Mouse (Mus musculus) ES-CJ7 (cell line): ENCODE data around the gene Upk3b.
"Not testable (repeated sequence)": the region's sequence is repeated elsewhere in the genome, so short reads cannot be mapped to it uniquely, and the experiment has no call there.

Experiments used
- DNase-seq: peaks from one replicate; pipeline ENCODE4 v3.0.0; 2011; ENCODE audit warnings: low read depth, low spot score

Upk3b gene

GRCm38 (mm10) chr5:136035285-136035684, 3.0 kb upstream of the Upk3b start:
- no peak for DNase-seq

DNA sequence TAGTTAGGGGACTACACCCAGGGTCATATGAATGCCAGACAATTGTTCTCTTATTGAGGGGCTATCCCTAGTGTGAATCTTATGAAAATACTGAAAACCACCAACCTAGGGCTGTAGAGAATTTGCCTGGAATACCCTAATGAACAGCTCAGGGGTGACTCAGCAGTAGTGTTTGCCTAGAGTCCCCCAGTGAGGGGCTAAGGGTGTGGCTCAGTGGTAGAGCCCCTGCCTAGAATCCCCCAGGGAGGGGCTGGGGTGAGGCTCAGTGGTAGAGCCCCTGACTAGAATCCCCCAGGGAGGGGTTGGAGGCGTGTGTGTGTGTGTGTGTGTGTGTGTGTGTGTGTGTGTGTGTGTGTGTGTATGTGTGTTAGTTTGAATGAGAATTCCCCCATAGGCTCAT, 1.6 kb upstream of the Upk3b start:
- DNase-seq, result no peak

- peak; percentile 64 for DNase-seq
These were observed 1.9 kb downstream of the Upk3b start for GRCm38 (mm10) chr5:136040210-136040609.

DNA sequence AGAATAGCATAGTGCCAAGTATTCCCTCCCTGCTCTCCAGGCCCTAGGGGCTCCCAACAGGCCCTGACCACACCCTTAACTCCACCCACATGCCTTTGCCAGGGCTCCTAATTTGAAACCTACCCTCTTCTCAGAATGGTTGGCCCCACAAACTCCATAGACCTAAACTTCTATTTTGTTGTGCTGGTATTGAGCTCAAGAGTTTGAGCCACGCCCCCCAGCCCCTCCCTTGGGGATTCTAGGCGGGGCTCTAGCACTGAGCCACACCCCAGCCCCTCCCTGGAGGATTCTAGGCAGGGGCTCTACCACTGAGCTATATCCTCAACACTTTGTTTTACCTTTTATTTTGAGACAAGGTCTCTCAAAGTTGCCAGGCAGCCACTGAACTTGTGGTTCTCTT, 3.0 kb downstream of the Upk3b start:
- peak; percentile 87 for DNase-seq

GRCm38 (mm10) chr5:136041666-136042065, 3.4 kb downstream of the Upk3b start:
- DNase-seq, result peak; percentile 85

GRCm38 (mm10) chr5:136044865-136045264, 6.6 kb downstream of the Upk3b start:
- DNase-seq, result peak; percentile 65

DNA sequence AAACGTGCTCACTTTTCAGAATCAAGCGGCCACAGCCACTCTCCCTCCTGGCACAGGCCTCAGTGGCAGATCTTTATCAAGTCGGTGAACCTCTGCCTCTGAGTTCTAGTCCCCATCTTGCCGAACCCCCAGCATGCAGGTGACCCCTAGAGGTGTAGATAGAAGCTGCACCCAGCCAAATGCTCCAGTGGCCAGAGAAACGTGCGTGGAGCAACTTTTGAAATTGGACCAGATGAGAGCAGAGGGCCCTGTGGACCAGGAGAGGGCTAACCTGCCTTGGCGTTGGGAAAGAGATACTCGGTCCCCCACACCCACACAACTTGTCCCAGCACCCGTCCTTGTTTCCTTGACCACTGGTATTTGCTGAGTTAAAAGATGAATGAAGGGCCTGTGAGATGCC, 7.1 kb downstream of the Upk3b start:
- peak; percentile 75 for DNase-seq

DNA sequence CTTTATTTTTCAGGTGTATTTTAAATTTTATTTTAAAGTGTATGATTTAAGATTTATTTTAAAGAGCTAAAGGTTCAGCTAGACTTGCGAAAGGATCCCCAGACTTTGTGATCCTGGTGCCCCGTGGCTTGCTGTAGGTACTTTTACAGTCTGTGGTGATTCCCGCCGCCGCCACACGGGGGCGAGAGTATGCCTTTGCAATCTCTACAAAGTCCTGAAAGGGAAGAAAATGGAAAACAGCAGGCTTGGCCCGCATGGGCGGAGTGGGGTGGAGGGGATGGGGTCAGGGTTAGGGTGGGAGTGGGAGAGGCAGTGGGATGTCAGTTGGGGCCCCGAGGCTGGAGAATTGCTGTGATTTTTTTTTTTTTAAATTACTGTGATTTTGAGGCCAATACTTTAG, 7.7 kb downstream of the Upk3b start:
- DNase-seq, result peak; percentile 91

- not testable (repeated sequence) for DNase-seq
These were observed 10.2 kb downstream of the Upk3b start for GRCm38 (mm10) chr5:136048541-136048940.

DNA sequence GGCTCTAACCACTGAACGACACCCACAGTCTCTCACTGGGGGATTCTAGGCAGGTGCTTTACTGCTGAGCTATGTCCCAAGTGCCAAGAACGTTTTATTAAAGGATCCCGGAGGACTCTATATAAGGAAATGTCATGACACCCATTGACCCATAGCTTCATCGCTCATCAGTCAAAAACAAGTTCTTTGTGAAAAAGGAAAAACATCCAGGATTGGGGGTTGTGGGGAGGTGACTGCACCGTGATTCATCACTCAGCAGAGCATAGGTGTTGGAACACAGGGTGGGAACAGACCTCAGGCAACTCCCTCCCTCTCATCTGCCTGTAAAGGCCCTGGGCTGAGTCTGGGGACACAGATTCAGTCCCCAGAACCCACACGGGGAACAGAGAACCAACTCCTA, 11.6 kb downstream of the Upk3b start:
- no peak for DNase-seq

GRCm38 (mm10) chr5:136051231-136052085, 13.2 kb downstream of the Upk3b start:
- DNase-seq, result no peak

- peak; percentile 63 for DNase-seq
These were observed 14.8 kb downstream of the Upk3b start for GRCm38 (mm10) chr5:136052861-136053655.

GRCm38 (mm10) chr5:136054301-136055077, 16.2 kb downstream of the Upk3b start, which contains the start of gene Upk3bl:
Gene Upk3bl, plus strand, starts transcription at chr5:136054492.
- DNase-seq, result no peak

GRCm38 (mm10) chr5:136056062-136056461, 17.8 kb downstream of the Upk3b start:
- peak; percentile 43 for DNase-seq

DNA sequence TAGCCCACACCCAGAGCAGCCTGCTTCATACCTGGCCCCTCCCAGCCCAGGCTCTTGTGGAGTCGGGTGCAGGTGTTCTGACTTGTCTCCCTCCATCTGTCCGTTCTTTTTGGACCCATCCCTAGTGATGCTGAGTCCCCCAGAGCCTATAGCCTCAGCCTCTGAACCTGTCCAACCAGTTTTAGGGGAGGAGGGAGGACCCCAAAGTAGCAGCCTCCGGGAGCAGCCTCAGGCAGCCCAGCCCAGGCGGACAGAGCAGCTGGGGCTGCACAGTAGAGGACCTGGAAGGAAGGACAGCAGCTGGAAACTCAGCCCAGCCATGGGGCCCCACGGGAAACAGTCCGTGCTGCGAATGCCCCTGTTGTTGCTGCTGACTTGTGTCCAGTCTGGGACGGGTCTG, 18.8 kb downstream of the Upk3b start:
- no peak for DNase-seq

DNA sequence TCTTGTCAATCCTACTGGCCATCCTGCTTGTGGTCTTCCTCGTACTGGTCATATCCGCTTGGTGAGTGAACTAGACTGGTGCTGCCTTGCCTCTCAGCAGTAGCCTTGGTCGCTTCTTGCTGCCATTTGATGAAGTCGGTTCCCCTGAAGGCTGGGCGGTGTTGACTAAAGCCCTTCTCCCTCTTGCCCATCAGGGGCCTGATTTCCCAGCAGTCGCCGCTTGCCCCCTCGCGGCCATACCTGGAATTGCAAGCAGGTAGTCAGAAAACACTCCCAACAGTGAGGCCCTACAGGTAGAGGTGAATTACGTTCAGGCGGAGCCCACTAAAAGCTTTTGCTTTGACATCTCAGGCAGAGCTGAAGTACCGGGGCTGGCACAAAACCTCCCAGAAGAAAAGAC, 23.3 kb downstream of the Upk3b start:
- peak; percentile 86 for DNase-seq

DNA sequence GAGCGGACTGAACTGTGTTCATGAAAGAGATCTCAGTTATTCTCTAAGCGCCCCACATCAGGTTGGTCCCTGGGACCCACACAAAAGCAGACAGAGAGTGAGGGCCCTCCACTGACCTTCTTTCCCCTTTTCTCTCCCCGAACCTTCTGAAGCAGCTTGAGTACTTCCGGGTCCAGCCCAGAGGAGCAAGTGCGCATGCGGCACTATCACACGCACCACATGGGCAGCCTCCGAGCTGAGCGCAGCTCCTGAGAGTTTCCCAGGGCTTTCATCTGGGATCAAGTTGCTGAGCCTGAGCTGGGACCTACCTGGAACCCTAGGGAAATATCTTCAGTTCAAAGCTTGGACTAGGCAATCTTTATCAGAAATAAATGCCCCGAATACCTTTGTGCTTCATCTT, 25.6 kb downstream of the Upk3b start:
- DNase-seq, result peak; percentile 63

- not testable (repeated sequence) for DNase-seq
These were observed 28.3 kb downstream of the Upk3b start for GRCm38 (mm10) chr5:136066404-136067148.

DNA sequence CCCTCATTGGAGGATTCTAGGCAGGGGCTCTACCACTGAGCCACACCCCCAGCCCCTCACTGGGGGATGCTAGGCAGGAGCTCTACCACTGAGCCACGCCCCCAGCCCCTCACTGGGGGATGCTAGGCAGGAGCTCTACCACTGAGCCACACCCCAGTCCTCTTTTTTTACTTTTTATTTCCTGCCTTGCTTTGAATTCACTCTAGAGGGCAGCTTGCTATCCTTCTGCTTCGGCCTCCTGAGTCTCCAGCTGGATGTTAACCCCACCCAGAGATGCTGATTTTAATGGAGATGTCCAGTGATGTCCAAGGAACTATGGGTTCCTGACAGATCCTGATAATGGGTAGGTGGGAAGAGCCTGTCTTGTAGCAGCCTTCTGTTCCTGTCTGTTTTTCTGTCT, 31.1 kb downstream of the Upk3b start:
- DNase-seq, result peak; percentile 75

DNA sequence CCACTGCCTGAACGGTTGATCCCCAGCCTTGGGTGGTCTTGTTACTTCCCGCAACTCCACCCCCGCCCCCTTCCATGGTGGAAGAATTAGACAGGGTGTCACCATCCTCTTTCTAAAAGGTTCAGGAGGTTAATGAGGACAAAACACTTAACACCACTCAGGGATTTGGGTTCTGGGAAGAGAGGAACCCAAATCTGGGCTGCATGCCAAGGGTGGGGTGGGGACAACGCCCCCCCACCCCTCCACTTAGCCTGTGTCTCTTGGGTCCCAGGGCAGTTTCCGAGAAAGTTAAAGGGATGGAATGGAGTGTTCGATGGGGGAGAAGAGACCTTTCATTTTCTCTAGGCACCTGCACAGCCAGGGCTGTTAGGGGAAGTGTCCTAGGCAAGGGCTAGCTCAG, 34.8 kb downstream of the Upk3b start:
- DNase-seq, result peak; percentile 69

- peak; percentile 77 for DNase-seq
These were observed 35.2 kb downstream of the Upk3b start for GRCm38 (mm10) chr5:136073526-136073925.
